Mouse (Mus musculus) forebrain, embryonic 13.5 days (tissue): Measurements from ENCODE around the gene Mgat4b. TPM values are rescaled to one million over a fixed set of nuclear protein-coding genes. Genes with fewer than 3 reads are reported as not detected.
A peak's percentile ranks its signal among the peaks of the same experiment; 100 is the strongest.

ENCODE experiments used
- ATAC-seq: fragments of 200-750 bp; cut with Nextera tagmentation; 2 replicates; pipeline ENCODE4 v1.8.0; 2017
- H3K27ac ChIP-seq: fragments of 300-500 bp; sonication (generic); 2 replicates; pipeline ENCODE4 v1.5.1; 2015; ENCODE audit warnings: inconsistent platforms, mild to moderate bottlenecking, moderate library complexity
- H3K27me3 ChIP-seq: fragments of 300-500 bp; sonication (generic); 2 replicates; pipeline ENCODE4 v1.6.1; 2015; ENCODE audit warnings: mild to moderate bottlenecking, inconsistent platforms
- H3K36me3 ChIP-seq: fragments of 300-500 bp; sonication (generic); 2 replicates; pipeline ENCODE4 v1.6.1; 2015; ENCODE audit warnings: mild to moderate bottlenecking, inconsistent platforms; ENCODE audit not compliant: poor library complexity, severe bottlenecking
- H3K4me1 ChIP-seq: fragments of 300-500 bp; sonication (generic); 2 replicates; pipeline ENCODE4 v1.6.1; 2015; ENCODE audit warnings: inconsistent platforms
- H3K4me2 ChIP-seq: fragments of 300-500 bp; sonication (generic); 2 replicates; pipeline ENCODE4 v1.6.1; 2015; ENCODE audit warnings: inconsistent platforms, mild to moderate bottlenecking, moderate library complexity
- H3K4me3 ChIP-seq: fragments of 300-500 bp; sonication (generic); 2 replicates; pipeline ENCODE4 v1.5.1; 2015; ENCODE audit warnings: mild to moderate bottlenecking, inconsistent platforms
- H3K9ac ChIP-seq: fragments of 300-500 bp; sonication (generic); 2 replicates; pipeline ENCODE4 v1.6.1; 2015; ENCODE audit warnings: mild to moderate bottlenecking, inconsistent platforms
- H3K9me3 ChIP-seq: fragments of 300-500 bp; sonication (generic); replicated peaks from 2 replicates; pipeline ENCODE4 v1.6.1; 2016; ENCODE audit warnings: inconsistent platforms
- WGBS: fragments of 180-500 bp; shearing (Covaris S2); methylation state at CpG from one replicate; pipeline ENCODE4 v1.1.7; 2015; 5-methylcytosine and 5-hydroxymethylcytosine counted together
- polyA plus RNA-seq: library from polyadenylated mRNA; unstranded; fragments of >200 nt; fragmentation: Nextera tagmentation; extraction: Ambion mirVana; gene quantifications from 2 replicates; pipeline ENCODE4 v1.2.1, GENCODE M21; 2015

The Mgat4b gene
- polyA plus RNA-seq, 1 experiment from 2014 or later, result 12.9 TPM

- Histone ChIP-seq H3K9ac (no peak overlapping the region), H3K27ac (no peak overlapping the region), H3K4me3 (no peak overlapping the region), H3K9me3 (no peaks in the 10 kb centered on the region), H3K36me3 (peaks cover 74% of the 10 kb centered on the region), H3K4me1 (peaks cover 11% of the 10 kb centered on the region), H3K27me3 (no peaks in the 10 kb centered on the region), H3K4me2 (no peak overlapping the region)
- WGBS, result 91% methylated on average over 3 of the region's 3 CpGs
- ATAC-seq, result no peak
Measured at GRCm38 (mm10) chr11:50205434-50205833, 5.3 kb upstream of the Mgat4b start.

GRCm38 (mm10) chr11:50206037-50206436 lies 4.7 kb upstream of the Mgat4b start:
- H3K9ac ChIP-seq, result no peak overlapping the region
- H3K27ac ChIP-seq, result no peak overlapping the region
- ATAC-seq, result no peak
- peaks cover 14% of the 10 kb centered on the region for H3K4me1 ChIP-seq
- no peak overlapping the region for H3K4me2 ChIP-seq
- H3K9me3 ChIP-seq, result no peaks in the 10 kb centered on the region
- WGBS, result 91% methylated on average over 2 of the region's 2 CpGs
- H3K27me3 ChIP-seq, result no peaks in the 10 kb centered on the region
- H3K36me3 ChIP-seq, result peaks cover 68% of the 10 kb centered on the region
- no peak overlapping the region for H3K4me3 ChIP-seq

GRCm38 (mm10) chr11:50207344-50207743 lies 3.3 kb upstream of the Mgat4b start:
- H3K27ac ChIP-seq, result no peak overlapping the region
- no peak overlapping the region for H3K4me2 ChIP-seq
- no peaks in the 10 kb centered on the region for H3K9me3 ChIP-seq
- WGBS, result 96% methylated on average over 14 of the region's 14 CpGs
- H3K4me3 ChIP-seq, result no peak overlapping the region
- H3K9ac ChIP-seq, result no peak overlapping the region
- ATAC-seq, result no peak
- H3K4me1 ChIP-seq, result peaks cover 16% of the 10 kb centered on the region
- no peaks in the 10 kb centered on the region for H3K27me3 ChIP-seq
- peaks cover 55% of the 10 kb centered on the region for H3K36me3 ChIP-seq

- ATAC-seq, result no peak
- Histone ChIP-seq H3K9me3 (no peaks in the 10 kb centered on the region), H3K9ac (no peak overlapping the region), H3K36me3 (peaks cover 48% of the 10 kb centered on the region), H3K27me3 (no peaks in the 10 kb centered on the region), H3K4me3 (no peak overlapping the region), H3K4me1 (peaks cover 20% of the 10 kb centered on the region), H3K4me2 (no peak overlapping the region), H3K27ac (no peak overlapping the region)
- 96% methylated on average over 5 of the region's 5 CpGs for WGBS
Measured at GRCm38 (mm10) chr11:50208039-50208438, 2.7 kb upstream of the Mgat4b start.

GRCm38 (mm10) chr11:50210101-50210504 lies 587 bp upstream of the Mgat4b start:
- Histone ChIP-seq H3K27ac (peak overlapping the region; percentile 97), H3K4me2 (peak overlapping the region; percentile 68), H3K9ac (peak overlapping the region; percentile 91), H3K9me3 (no peaks in the 10 kb centered on the region), H3K4me3 (peak overlapping the region; percentile 93), H3K36me3 (peaks cover 29% of the 10 kb centered on the region), H3K4me1 (peaks cover 20% of the 10 kb centered on the region), H3K27me3 (no peaks in the 10 kb centered on the region)
- under 1% methylated on average over 24 of the region's 24 CpGs for WGBS
- peak; percentile 97 for ATAC-seq

GRCm38 (mm10) chr11:50211322-50212059 lies 801 bp downstream of the Mgat4b start:
- no peak for ATAC-seq
- H3K4me2 ChIP-seq, result peak overlapping the region; percentile 68
- no peak overlapping the region for H3K9ac ChIP-seq
- peaks cover 33% of the 10 kb centered on the region for H3K4me1 ChIP-seq
- no peaks in the 10 kb centered on the region for H3K27me3 ChIP-seq
- 0 out of 2 replicates have a peak overlapping the region, but pooled peaks have one; percentile 97 for H3K27ac ChIP-seq
- H3K36me3 ChIP-seq, result peaks cover 15% of the 10 kb centered on the region
- H3K4me3 ChIP-seq, result peak overlapping the region; percentile 93
- no peaks in the 10 kb centered on the region for H3K9me3 ChIP-seq
- 87% methylated on average over 3 of the region's 3 CpGs for WGBS

- no peak for ATAC-seq
- no peak overlapping the region for H3K27ac ChIP-seq
- 78% methylated on average over 3 of the region's 3 CpGs for WGBS
Measured at GRCm38 (mm10) chr11:50212060-50212739, 1.5 kb downstream of the Mgat4b start.

GRCm38 (mm10) chr11:50212848-50213758 lies 2.4 kb downstream of the Mgat4b start:
- H3K9me3 ChIP-seq, result no peaks in the 10 kb centered on the region
- WGBS, result 66% methylated on average over 11 of the region's 11 CpGs
- no peak overlapping the region for H3K9ac ChIP-seq
- H3K27ac ChIP-seq, result no peak overlapping the region
- H3K27me3 ChIP-seq, result no peaks in the 10 kb centered on the region
- ATAC-seq, result no peak
- H3K36me3 ChIP-seq, result no peaks in the 10 kb centered on the region
- H3K4me3 ChIP-seq, result no peak overlapping the region
- H3K4me2 ChIP-seq, result no peak overlapping the region
- peaks cover 34% of the 10 kb centered on the region for H3K4me1 ChIP-seq

More at GRCm38 (mm10) chr11:50212060-50212739, 1.5 kb downstream of the Mgat4b start:
- no peak overlapping the region for H3K4me3 ChIP-seq
- H3K36me3 ChIP-seq, result peaks cover 8% of the 10 kb centered on the region
- no peaks in the 10 kb centered on the region for H3K9me3 ChIP-seq
- H3K4me2 ChIP-seq, result no peak overlapping the region
- peaks cover 34% of the 10 kb centered on the region for H3K4me1 ChIP-seq
- H3K27me3 ChIP-seq, result no peaks in the 10 kb centered on the region
- H3K9ac ChIP-seq, result no peak overlapping the region

GRCm38 (mm10) chr11:50214631-50215030 lies 3.9 kb downstream of the Mgat4b start:
- 89% methylated on average over 6 of the region's 6 CpGs for WGBS
- Histone ChIP-seq H3K27ac (no peak overlapping the region), H3K9ac (no peak overlapping the region), H3K9me3 (no peaks in the 10 kb centered on the region), H3K36me3 (no peaks in the 10 kb centered on the region), H3K4me1 (peaks cover 24% of the 10 kb centered on the region; the same call in 1 of the 2 replicates), H3K27me3 (no peaks in the 10 kb centered on the region), H3K4me2 (no peak overlapping the region), H3K4me3 (no peak overlapping the region)
- no peak for ATAC-seq

- 22% methylated on average over 9 of the region's 9 CpGs for WGBS
- no peak overlapping the region for H3K4me2 ChIP-seq
- no peak for ATAC-seq
Measured at GRCm38 (mm10) chr11:50215633-50216032, 4.9 kb downstream of the Mgat4b start.

GRCm38 (mm10) chr11:50216724-50217366 lies 6.2 kb downstream of the Mgat4b start:
- Histone ChIP-seq H3K27me3 (no peaks in the 10 kb centered on the region), H3K4me1 (peaks cover 18% of the 10 kb centered on the region; the same call in 1 of the 2 replicates), H3K9me3 (no peaks in the 10 kb centered on the region), H3K36me3 (no peaks in the 10 kb centered on the region), H3K27ac (no peak overlapping the region), H3K4me3 (no peak overlapping the region), H3K4me2 (no peak overlapping the region), H3K9ac (no peak overlapping the region)
- ATAC-seq, result no peak
- 72% methylated on average over 4 of the region's 4 CpGs for WGBS

More at GRCm38 (mm10) chr11:50215633-50216032, 4.9 kb downstream of the Mgat4b start:
- Histone ChIP-seq H3K27ac (no peak overlapping the region; the same call in 1 of the 2 replicates), H3K4me3 (no peak overlapping the region), H3K9me3 (no peaks in the 10 kb centered on the region), H3K27me3 (no peaks in the 10 kb centered on the region), H3K9ac (0 out of 2 replicates have a peak overlapping the region, but pooled peaks have one; percentile 3), H3K36me3 (no peaks in the 10 kb centered on the region), H3K4me1 (peaks cover 23% of the 10 kb centered on the region; the same call in 1 of the 2 replicates)
